Mouse (Mus musculus) bone marrow, adult 2 months (tissue): ENCODE measurements around the gene Ppm1j.

Source experiments
- CTCF ChIP-seq: fragments of 200-500 bp; IDR thresholded peaks from 2 replicates; pipeline ENCODE4 v1.5.1; 2011; ENCODE audit warnings: low read length, control low read depth; ENCODE audit not compliant: control insufficient read depth, insufficient read depth
- POLR2A ChIP-seq: fragments of 200-500 bp; IDR thresholded peaks from 2 replicates; pipeline ENCODE4 v1.6.1; 2011; ENCODE audit warnings: low read depth, mild to moderate bottlenecking, control low read depth, low read length, borderline replicate concordance; ENCODE audit not compliant: control insufficient read depth

DNA sequence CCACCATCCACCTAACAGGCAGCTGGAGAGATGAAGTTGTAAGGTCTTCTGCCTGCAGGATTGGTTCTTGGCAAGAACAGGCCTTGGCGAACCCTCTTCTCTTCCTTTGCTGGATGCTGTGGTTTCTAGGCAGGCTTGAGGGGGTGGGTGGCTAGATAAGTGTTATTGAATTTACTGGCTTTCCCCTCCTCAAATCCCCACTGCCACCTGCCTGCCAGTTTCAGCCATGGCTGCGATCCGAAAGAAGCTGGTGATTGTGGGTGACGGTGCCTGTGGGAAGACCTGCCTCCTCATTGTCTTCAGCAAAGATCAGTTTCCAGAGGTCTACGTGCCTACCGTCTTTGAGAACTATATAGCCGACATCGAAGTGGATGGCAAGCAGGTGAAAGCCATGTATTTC is 10.8 kb downstream of the Ppm1j start:
- TF ChIP-seq POLR2A = no peak
- TF ChIP-seq CTCF = no peak
